Mouse (Mus musculus) heart, postnatal 0 days (tissue): ENCODE measurements around the gene Acadm.

Experiments used
- CTCF ChIP-seq: IDR thresholded peaks from 2 replicates; pipeline ENCODE4 v1.5.1; 2016; ENCODE audit warnings: antibody characterized with exemption, control low read depth, low read depth
- EP300 ChIP-seq: IDR thresholded peaks from 2 replicates; pipeline ENCODE4 v1.6.1; 2016; ENCODE audit warnings: antibody characterized with exemption, low read depth

- TF ChIP-seq CTCF (no peak; the same call in 1 of the 2 replicates), EP300 (peak; percentile 73; the same call in 1 of the 2 replicates)
Measured at GRCm38 (mm10) chr3:153944335-153944990, at the start of gene Acadm.
